Mouse (Mus musculus): ENCODE data around the gene Arhgef25. TPM values are rescaled to one million over a fixed set of nuclear protein-coding genes. Genes with fewer than 3 reads are reported as not detected.
A peak's percentile ranks its signal among the peaks of the same experiment; 100 is the strongest.

The Arhgef25 gene
- polyA plus RNA-seq, 1 experiment from 2014 or later: 21.3 TPM

- Histone ChIP-seq H3K27me3 (replicated peaks) (no peaks in the 10 kb centered on the region), H3K36me3 (peaks cover 73% of the 10 kb centered on the region), H3K4me3 (no peak overlapping the region), H3K27ac (ENCODE audit: poor library complexity, severe bottlenecking) (peak overlapping the region; percentile 44), H3K9me3 (replicated peaks) (no peaks in the 10 kb centered on the region), H3K4me2 (peak overlapping the region; percentile 15), H3K9ac (no peak overlapping the region), H3K4me1 (replicated peaks) (peaks cover 5% of the 10 kb centered on the region; the same call in 1 of the 2 replicates)
- ATAC-seq (ENCODE audit: insufficient number of reproducible peaks, low FRiP score): no peak
- WGBS: 74% methylated on average over 5 of the region's 5 CpGs
These were observed 14.7 kb upstream of the Arhgef25 start for GRCm38 (mm10) chr10:127204589-127204988.

- Histone ChIP-seq H3K27ac (ENCODE audit: poor library complexity, severe bottlenecking) (no peak overlapping the region), H3K27me3 (replicated peaks) (no peaks in the 10 kb centered on the region), H3K9ac (no peak overlapping the region), H3K9me3 (replicated peaks) (no peaks in the 10 kb centered on the region), H3K4me3 (no peak overlapping the region), H3K4me1 (replicated peaks) (0 out of 2 replicates have a peak, but pooled peaks cover 5% of the 10 kb centered on the region), H3K4me2 (no peak overlapping the region), H3K36me3 (peaks cover 80% of the 10 kb centered on the region)
- peak; percentile 62; the same call in 1 of the 2 replicates for ATAC-seq (ENCODE audit: insufficient number of reproducible peaks, low FRiP score)
- 77% methylated on average over 3 of the region's 3 CpGs for WGBS
These were observed 13.2 kb upstream of the Arhgef25 start for GRCm38 (mm10) chr10:127203106-127203505.

GRCm38 (mm10) chr10:127200279-127200678 is 10.4 kb upstream of the Arhgef25 start:
- H3K4me1 ChIP-seq (replicated peaks): peaks cover 12% of the 10 kb centered on the region
- no peaks in the 10 kb centered on the region for H3K27me3 ChIP-seq (replicated peaks)
- no peak overlapping the region for H3K4me2 ChIP-seq
- no peaks in the 10 kb centered on the region for H3K9me3 ChIP-seq (replicated peaks)
- no peak overlapping the region for H3K27ac ChIP-seq (ENCODE audit: poor library complexity, severe bottlenecking)
- ATAC-seq (ENCODE audit: insufficient number of reproducible peaks, low FRiP score): no peak
- H3K36me3 ChIP-seq: peaks cover 60% of the 10 kb centered on the region
- H3K4me3 ChIP-seq: no peak overlapping the region
- WGBS: 82% methylated on average over 8 of the region's 8 CpGs
- no peak overlapping the region for H3K9ac ChIP-seq

- H3K4me3 ChIP-seq: no peak overlapping the region
- no peaks in the 10 kb centered on the region for H3K27me3 ChIP-seq (replicated peaks)
- no peak overlapping the region for H3K27ac ChIP-seq (ENCODE audit: poor library complexity, severe bottlenecking)
- H3K36me3 ChIP-seq: peaks cover 52% of the 10 kb centered on the region
- H3K9ac ChIP-seq: 0 out of 2 replicates have a peak overlapping the region, but pooled peaks have one; percentile 13
- WGBS: 84% methylated on average over 11 of the region's 11 CpGs
- no peak for ATAC-seq (ENCODE audit: insufficient number of reproducible peaks, low FRiP score)
- H3K9me3 ChIP-seq (replicated peaks): no peaks in the 10 kb centered on the region
- no peak overlapping the region for H3K4me2 ChIP-seq
- H3K4me1 ChIP-seq (replicated peaks): peaks cover 17% of the 10 kb centered on the region
These were observed 9.6 kb upstream of the Arhgef25 start for GRCm38 (mm10) chr10:127199474-127199873.

- Histone ChIP-seq H3K27ac (ENCODE audit: poor library complexity, severe bottlenecking) (no peak overlapping the region), H3K36me3 (peaks cover 52% of the 10 kb centered on the region)
These were observed 9.2 kb upstream of the Arhgef25 start for GRCm38 (mm10) chr10:127199068-127199467.

GRCm38 (mm10) chr10:127198492-127198891 is 8.6 kb upstream of the Arhgef25 start:
- Histone ChIP-seq H3K36me3 (peaks cover 46% of the 10 kb centered on the region), H3K4me3 (no peak overlapping the region), H3K27ac (ENCODE audit: poor library complexity, severe bottlenecking) (no peak overlapping the region), H3K4me1 (replicated peaks) (peaks cover 21% of the 10 kb centered on the region), H3K27me3 (replicated peaks) (no peaks in the 10 kb centered on the region), H3K9me3 (replicated peaks) (no peaks in the 10 kb centered on the region), H3K4me2 (no peak overlapping the region), H3K9ac (no peak overlapping the region)
- 78% methylated on average over 2 of the region's 2 CpGs for WGBS
- no peak for ATAC-seq (ENCODE audit: insufficient number of reproducible peaks, low FRiP score)

More at GRCm38 (mm10) chr10:127199068-127199467, 9.2 kb upstream of the Arhgef25 start:
- ATAC-seq (ENCODE audit: insufficient number of reproducible peaks, low FRiP score): no peak
- Histone ChIP-seq H3K4me3 (no peak overlapping the region), H3K4me1 (replicated peaks) (peaks cover 21% of the 10 kb centered on the region), H3K27me3 (replicated peaks) (no peaks in the 10 kb centered on the region), H3K4me2 (no peak overlapping the region), H3K9ac (no peak overlapping the region), H3K9me3 (replicated peaks) (no peaks in the 10 kb centered on the region)
- WGBS: 73% methylated on average over 5 of the region's 5 CpGs

GRCm38 (mm10) chr10:127197505-127198110 is 7.7 kb upstream of the Arhgef25 start:
- no peaks in the 10 kb centered on the region for H3K27me3 ChIP-seq (replicated peaks)
- peaks cover 45% of the 10 kb centered on the region for H3K36me3 ChIP-seq
- ATAC-seq (ENCODE audit: insufficient number of reproducible peaks, low FRiP score): no peak
- peaks cover 21% of the 10 kb centered on the region for H3K4me1 ChIP-seq (replicated peaks)
- H3K4me3 ChIP-seq: no peak overlapping the region
- no peak overlapping the region for H3K27ac ChIP-seq (ENCODE audit: poor library complexity, severe bottlenecking)
- 0 out of 2 replicates have a peak overlapping the region, but pooled peaks have one; percentile 3 for H3K9ac ChIP-seq
- no peak overlapping the region for H3K4me2 ChIP-seq
- H3K9me3 ChIP-seq (replicated peaks): no peaks in the 10 kb centered on the region
- 83% methylated on average over 11 of the region's 11 CpGs for WGBS

GRCm38 (mm10) chr10:127197104-127197503 is 7.2 kb upstream of the Arhgef25 start:
- no peak for ATAC-seq (ENCODE audit: insufficient number of reproducible peaks, low FRiP score)
- peaks cover 21% of the 10 kb centered on the region for H3K4me1 ChIP-seq (replicated peaks)

GRCm38 (mm10) chr10:127196392-127196791 is 6.5 kb upstream of the Arhgef25 start:
- H3K36me3 ChIP-seq: peaks cover 43% of the 10 kb centered on the region
- peak overlapping the region; percentile 91 for H3K27ac ChIP-seq (ENCODE audit: poor library complexity, severe bottlenecking)
- WGBS: under 1% methylated on average over 5 of the region's 5 CpGs
- H3K9ac ChIP-seq: 0 out of 2 replicates have a peak overlapping the region, but pooled peaks have one; percentile 88
- no peaks in the 10 kb centered on the region for H3K9me3 ChIP-seq (replicated peaks)
- ATAC-seq (ENCODE audit: insufficient number of reproducible peaks, low FRiP score): peak; percentile 80
- H3K27me3 ChIP-seq (replicated peaks): no peaks in the 10 kb centered on the region
- peaks cover 22% of the 10 kb centered on the region for H3K4me1 ChIP-seq (replicated peaks)
- peak overlapping the region; percentile 88 for H3K4me3 ChIP-seq
- H3K4me2 ChIP-seq: peak overlapping the region; percentile 94

More at GRCm38 (mm10) chr10:127197104-127197503, 7.2 kb upstream of the Arhgef25 start:
- Histone ChIP-seq H3K9me3 (replicated peaks) (no peaks in the 10 kb centered on the region), H3K27me3 (replicated peaks) (no peaks in the 10 kb centered on the region), H3K36me3 (peaks cover 46% of the 10 kb centered on the region), H3K9ac (no peak overlapping the region), H3K4me3 (no peak overlapping the region), H3K4me2 (no peak overlapping the region), H3K27ac (ENCODE audit: poor library complexity, severe bottlenecking) (no peak overlapping the region)
- 88% methylated on average over 8 of the region's 8 CpGs for WGBS

- Histone ChIP-seq H3K4me1 (replicated peaks) (peaks cover 30% of the 10 kb centered on the region), H3K36me3 (peaks cover 49% of the 10 kb centered on the region), H3K4me3 (peak within 1 kb of the TSS; percentile 88), H3K27me3 (replicated peaks) (no peaks in the 10 kb centered on the region), H3K4me2 (peak within 1 kb of the TSS; percentile 94), H3K9ac (peak within 1 kb of the TSS; percentile 88), H3K9me3 (replicated peaks) (no peaks in the 10 kb centered on the region), H3K27ac (ENCODE audit: poor library complexity, severe bottlenecking) (peak within 1 kb of the TSS; percentile 91)
- peak; percentile 63 for ATAC-seq (ENCODE audit: insufficient number of reproducible peaks, low FRiP score)
- WGBS: under 1% methylated on average over 39 of the region's 47 CpGs
These were observed 5.6 kb upstream of the Arhgef25 start, which contains the start of gene Dtx3 for GRCm38 (mm10) chr10:127195328-127196129. TSS of gene Dtx3 (minus strand) at chr10:127195728.

Measured in heart, embryonic 12.5 days (tissue).